Mouse (Mus musculus) heart, adult 2 months (tissue): Measurements from ENCODE around the gene Pkhd1.

Source experiments
- CTCF ChIP-seq: fragments of 200-600 bp; IDR thresholded peaks from 2 replicates; pipeline ENCODE4 v1.8.1; 2022; ENCODE audit warnings: antibody characterized with exemption, mild to moderate bottlenecking, moderate library complexity
- EP300 ChIP-seq: fragments of 200-500 bp; IDR thresholded peaks from 2 replicates; pipeline ENCODE4 v1.6.1; 2011; ENCODE audit warnings: low read depth, low read length, control low read depth; ENCODE audit not compliant: insufficient read depth
- POLR2A ChIP-seq: fragments of 200-500 bp; IDR thresholded peaks from 2 replicates; pipeline ENCODE4 v1.6.1; 2011; ENCODE audit warnings: mild to moderate bottlenecking, low read depth, low read length, control low read depth; ENCODE audit not compliant: insufficient read depth

- no peak for TF ChIP-seq POLR2A
- no peak for TF ChIP-seq CTCF
- no peak for TF ChIP-seq EP300
Measured at GRCm38 (mm10) chr1:20301631-20302030, 316.2 kb downstream of the Pkhd1 start.
